Mouse (Mus musculus): ENCODE results near the gene Syt11.
"Not testable (repeated sequence)": the region's sequence is repeated elsewhere in the genome, so short reads cannot be mapped to it uniquely, and the experiment has no call there.

Syt11 gene

GRCm38 (mm10) chr3:88719098-88719497 is 55.9 kb downstream of the Syt11 start:
- no peak for DNase-seq

GRCm38 (mm10) chr3:88717831-88718230 is 57.1 kb downstream of the Syt11 start:
- no peak for DNase-seq

GRCm38 (mm10) chr3:88717198-88717798 is 57.7 kb downstream of the Syt11 start:
- DNase-seq = no peak

GRCm38 (mm10) chr3:88716399-88717197 is 58.4 kb downstream of the Syt11 start, which contains the start of gene Rit1:
TSS of gene Rit1 (plus strand) at chr3:88716838.
- DNase-seq = peak; percentile 85

DNA sequence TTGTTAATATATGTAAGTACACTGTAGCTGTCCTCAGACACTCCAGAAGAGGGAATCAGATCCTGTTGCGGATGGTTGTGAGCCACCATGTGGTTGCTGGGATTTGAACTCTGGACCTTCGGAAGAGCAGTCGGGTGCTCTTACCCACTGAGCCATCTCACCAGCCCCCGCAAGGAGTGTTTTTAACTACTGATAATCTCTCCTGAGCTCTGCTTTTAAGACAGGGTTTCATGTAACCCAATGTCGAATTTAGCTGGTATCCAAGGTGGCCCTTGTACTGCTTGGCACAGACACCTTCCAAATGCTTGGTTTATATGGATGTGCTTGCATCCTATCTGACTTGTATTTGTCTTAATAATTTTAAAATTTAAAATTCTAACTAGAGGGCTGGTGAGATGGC is 59.2 kb downstream of the Syt11 start:
- DNase-seq = not testable (repeated sequence)

GRCm38 (mm10) chr3:88714725-88715124 is 60.2 kb downstream of the Syt11 start:
- no peak for DNase-seq

GRCm38 (mm10) chr3:88713709-88714108 is 61.3 kb downstream of the Syt11 start:
- no peak for DNase-seq

- DNase-seq = no peak
These were observed 73.7 kb downstream of the Syt11 start for GRCm38 (mm10) chr3:88701222-88701621.

- no peak for DNase-seq
These were observed 74.7 kb downstream of the Syt11 start for GRCm38 (mm10) chr3:88700247-88700646.

- DNase-seq = no peak
These were observed 76.1 kb downstream of the Syt11 start for GRCm38 (mm10) chr3:88698834-88699233.

DNA sequence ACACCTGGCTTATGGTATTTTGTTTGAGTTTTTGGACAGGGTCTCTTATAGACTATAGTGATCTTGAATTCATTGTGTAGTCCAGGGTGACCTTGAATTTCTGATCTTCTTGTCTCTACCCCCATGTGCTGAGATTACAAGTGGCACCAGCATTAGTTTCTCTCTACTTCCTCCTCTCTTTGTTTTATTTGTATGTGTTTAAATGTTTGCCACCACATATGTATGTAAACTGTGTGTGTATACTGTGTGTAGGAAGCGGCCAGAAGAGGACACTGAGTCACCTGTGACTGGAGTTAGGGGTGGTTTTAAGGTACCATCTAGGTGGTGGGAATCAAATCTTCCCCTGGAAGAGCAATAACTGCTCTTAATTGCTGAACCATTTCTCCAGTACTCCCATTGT is 76.9 kb downstream of the Syt11 start:
- DNase-seq = no peak

- DNase-seq = no peak
These were observed 79.4 kb downstream of the Syt11 start for GRCm38 (mm10) chr3:88695545-88695944.
